In genomic region chr2:118841774-118842173, GRCm38 (mm10) we compare ENCODE assay signal across 12 mouse cellular contexts. TPM values are rescaled to one million over a fixed set of nuclear protein-coding genes. Genes with fewer than 3 reads are reported as not detected.
DNase-seq lines count a peak whose midpoint lies in the region; ATAC-seq and TF ChIP-seq lines count a peak whose summit lies in the region.
"Had no signal": no experiment of that assay in that cellular context is flagged by ENCODE, and none has a peak within 500 bp of the region (broad histone marks: within the 10 kb centered on the region; RNA-seq: fewer than 3 reads in every experiment).

No protein-coding gene starts in this region.

- TF ChIP-seq POLR2A in CH12.LX (IDR thresholded peaks at IDR 0.05; ENCODE audit: low read depth, low read length): no peak

- no peaks in the 10 kb centered on the region for H3K27me3 ChIP-seq in CH12.LX (replicated peaks)
- no peaks in the 10 kb centered on the region for H3K27me3 ChIP-seq in liver, embryonic 14.5 days (ENCODE audit: control insufficient read depth, insufficient read depth, low read length)
- H3K27me3 ChIP-seq: embryonic facial prominence, embryonic 12.5 days; heart, embryonic 15.5 days had no signal

- in situ Hi-C loops in CH12.LX (cut with MboI; ENCODE audit: low pct_ligation_motif_present, low pct_unique_long_range_greater_than_20kb, low sequenced_read_pairs): no loop called here

- dilution Hi-C loops in CH12.LX (cut with MboI; ENCODE audit: extremely low pct_ligation_motif_present, extremely low pct_unique_long_range_greater_than_20kb, low sequenced_read_pairs): no loop called here

- no peak for TF ChIP-seq EP300 in CH12.LX (IDR thresholded peaks at IDR 0.05; ENCODE audit: low read length)
- peak; percentile 86 for TF ChIP-seq EP300 in liver, embryonic 14.5 days (IDR thresholded peaks at IDR 0.05; ENCODE audit: low read depth)

- TF ChIP-seq CTCF in CH12.LX (conservative IDR thresholded peaks at IDR 0.05 in 1 of 2, IDR thresholded peaks at IDR 0.05 in 1 of 2; ENCODE audit: low read depth in 2 of 2, low read length in 2 of 2): no peak
- no peak for TF ChIP-seq CTCF in liver, embryonic 14.5 days (IDR thresholded peaks at IDR 0.05; ENCODE audit: low read depth)

- no peak for TF ChIP-seq RAD21 in CH12.LX (IDR thresholded peaks at IDR 0.05; ENCODE audit: low read depth, low read length)

- H3K4me3 ChIP-seq in CH12.LX (replicated peaks in 1 of 3; ENCODE audit: low read depth in 2 of 3, low read length in 2 of 3, poor library complexity in 1 of 3): no peak overlapping the region
- H3K4me3 ChIP-seq in liver, embryonic 14.5 days (ENCODE audit: insufficient read depth in 1 of 2, low read depth in 2 of 2, low read length in 2 of 2): no peak overlapping the region
- H3K4me3 ChIP-seq: embryonic facial prominence, embryonic 12.5 days; heart, embryonic 15.5 days had no signal

- 53% methylated on average over 4 of the region's 4 CpGs for WGBS in liver, embryonic 14.5 days (ENCODE audit: insufficient replicate concordance)

- no peaks in the 10 kb centered on the region for H3K79me2 ChIP-seq in CH12.LX (replicated peaks; ENCODE audit: control insufficient read depth, extremely low read depth, insufficient read depth, poor library complexity, severe bottlenecking)

- no peak overlapping the region for H3K27ac ChIP-seq in CH12.LX (ENCODE audit: insufficient read depth, low read depth)
- peak overlapping the region; percentile 80 for H3K27ac ChIP-seq in liver, embryonic 14.5 days
- H3K27ac ChIP-seq: embryonic facial prominence, embryonic 12.5 days; heart, embryonic 15.5 days had no signal

- H3K4me2 ChIP-seq in CH12.LX (ENCODE audit: insufficient read depth, low read depth, poor library complexity, severe bottlenecking): no peak overlapping the region
- H3K4me2 ChIP-seq in liver, embryonic 14.5 days (ENCODE audit: low read depth): peak overlapping the region; percentile 47
- H3K4me2 ChIP-seq: embryonic facial prominence, embryonic 12.5 days; heart, embryonic 15.5 days had no signal

- peak; percentile 77 for ATAC-seq in liver, embryonic 14.5 days (ENCODE audit: insufficient read depth)
- ATAC-seq in megakaryocyte progenitor cell, adult 5-6 weeks (replicated peaks; ENCODE audit: poor library complexity): no peak

- DNase-seq in 3T3-L1 (ENCODE audit: low read depth, low spot score) (peak; percentile 99), CH12.LX (ENCODE audit: extremely low read depth) (peak; percentile 50)
- peak; percentile 74 for DNase-seq in adrenal gland, postnatal 14 days
- DNase-seq in liver, embryonic 14.5 days (ENCODE audit: low read depth in 3 of 3, low spot score in 3 of 3): peak; percentile 74 to 81 (median 80)
- no peak for DNase-seq in frontal cortex, postnatal 25 days (ENCODE audit: low spot score in 2 of 2)
- no peak for DNase-seq in left cerebral cortex, postnatal 4 days
- DNase-seq: cerebellum, adult 2 months; lung, postnatal 36 days; retina, postnatal 1 day had no signal

- H3K4me1 ChIP-seq in CH12.LX (ENCODE audit: control insufficient read depth in 1 of 2, insufficient read depth in 2 of 2): peaks cover 12 to 20% of the 10 kb centered on the region in 2 experiments
- H3K4me1 ChIP-seq in liver, embryonic 14.5 days (replicated peaks; ENCODE audit: control insufficient read depth in 2 of 2, insufficient read depth in 2 of 2, low read length in 1 of 2): peaks cover 13 to 21% of the 10 kb centered on the region in 2 experiments
- H3K4me1 ChIP-seq: embryonic facial prominence, embryonic 12.5 days had no signal

- intact Hi-C loops in left cerebral cortex, postnatal 4 days (cut with DNase I): no loop called here

- no peak overlapping the region for H3K9ac ChIP-seq in CH12.LX (ENCODE audit: insufficient read depth, low read depth)
- H3K9ac ChIP-seq in liver, embryonic 14.5 days (replicated peaks): no peak overlapping the region
- H3K9ac ChIP-seq: embryonic facial prominence, embryonic 12.5 days; heart, embryonic 15.5 days had no signal

- H3K36me3 ChIP-seq in CH12.LX (replicated peaks in 1 of 2; ENCODE audit: control insufficient read depth in 1 of 2, insufficient read depth in 1 of 2, low read length in 1 of 2): peaks cover 0 to 2% of the 10 kb centered on the region in 2 experiments
- H3K36me3 ChIP-seq in liver, embryonic 14.5 days (replicated peaks; ENCODE audit: control insufficient read depth, insufficient read depth, low read depth): no peaks in the 10 kb centered on the region
- H3K36me3 ChIP-seq: embryonic facial prominence, embryonic 12.5 days; heart, embryonic 15.5 days had no signal

- peaks cover 4% of the 10 kb centered on the region for H3K9me3 ChIP-seq in CH12.LX (replicated peaks; ENCODE audit: low read length)
- H3K9me3 ChIP-seq in liver, embryonic 14.5 days (ENCODE audit: control insufficient read depth, low read length): no peaks in the 10 kb centered on the region
- H3K9me3 ChIP-seq: embryonic facial prominence, embryonic 12.5 days; heart, embryonic 15.5 days had no signal

TF ChIP-seq in CH12.LX, 34 proteins besides CTCF, POLR2A, EP300 and RAD21:
- TF ChIP-seq RCOR1 (conservative IDR thresholded peaks at IDR 0.05; ENCODE audit: low read depth, low read length) (no peak), ETS1 (conservative IDR thresholded peaks at IDR 0.05; ENCODE audit: low read depth, low read length) (0 out of 2 replicates have a peak, but pooled peaks have one; percentile 12), MAFK (IDR thresholded peaks at IDR 0.05; ENCODE audit: insufficient replicate concordance, low read length) (peak; percentile 92)

RNA-seq across cellular contexts. Expression of gene Ivd, which starts 20.0 kb away (rescaled TPM):
- total RNA-seq in CH12.LX (2012; rRNA removed) (28.4 and 29.3 TPM in 2 replicates), CH12.LX (2014; rRNA removed) (25.5 and 30.0 TPM in 2 replicates)
- polyA plus RNA-seq in CH12.LX (2012; ENCODE audit: insufficient read length, low read depth): 27.6 and 34.5 TPM in 2 replicates
- 173 and 197 TPM in 2 replicates for total RNA-seq in adrenal gland, postnatal 14 days (2021)
- 23.1 and 26.3 TPM in 2 replicates for polyA plus RNA-seq in liver, embryonic 14.5 days (2012; rRNA removed)
- 23.3 and 27.4 TPM in 2 replicates for polyA plus RNA-seq in liver, embryonic 14.5 days (2014; fragmentation: Nextera tagmentation; extraction: Ambion mirVana)
- total RNA-seq in megakaryocyte progenitor cell, adult 5-6 weeks (2015): 25.9 and 29.6 TPM in 2 replicates
- 37.4 and 39.7 TPM in 2 replicates for total RNA-seq in megakaryocyte progenitor cell, adult 5-6 weeks (2017)
- 10 to 100 TPM; 50.7 to 57.6 TPM for total RNA-seq in left cerebral cortex, postnatal 4 days (2021)

RNA-seq across cellular contexts. Expression of gene Knstrn, which starts 28.0 kb away (rescaled TPM):
- 72.9 and 82.1 TPM in 2 replicates for total RNA-seq in CH12.LX (2012; rRNA removed)
- 72.9 and 76.6 TPM in 2 replicates for total RNA-seq in CH12.LX (2014; rRNA removed)
- polyA plus RNA-seq in CH12.LX (2012; ENCODE audit: insufficient read length, low read depth): 97.2 and 108 TPM in 2 replicates
- total RNA-seq in adrenal gland, postnatal 14 days (2021): 17.8 and 17.9 TPM in 2 replicates
- polyA plus RNA-seq in liver, embryonic 14.5 days (2012; rRNA removed): 22.9 and 50.8 TPM in 2 replicates
- 84.7 and 88.1 TPM in 2 replicates for polyA plus RNA-seq in liver, embryonic 14.5 days (2014; fragmentation: Nextera tagmentation; extraction: Ambion mirVana)
- total RNA-seq in megakaryocyte progenitor cell, adult 5-6 weeks (2015): 50.8 and 55.8 TPM in 2 replicates
- 215 and 245 TPM in 2 replicates for total RNA-seq in megakaryocyte progenitor cell, adult 5-6 weeks (2017)
- 1 to 10 TPM; 7.6 to 8.3 TPM for total RNA-seq in left cerebral cortex, postnatal 4 days (2021)

RNA-seq across cellular contexts. Expression of gene Bahd1, which starts 58.4 kb away (rescaled TPM):
- total RNA-seq in CH12.LX (2012; rRNA removed) (28.7 and 32.1 TPM in 2 replicates), CH12.LX (2014; rRNA removed) (14.1 and 15.3 TPM in 2 replicates)
- 37.5 and 37.8 TPM in 2 replicates for polyA plus RNA-seq in CH12.LX (2012; ENCODE audit: insufficient read length, low read depth)
- total RNA-seq in adrenal gland, postnatal 14 days (2021): 32.3 and 33.7 TPM in 2 replicates
- 4.9 and 5.2 TPM in 2 replicates for polyA plus RNA-seq in liver, embryonic 14.5 days (2012; rRNA removed)
- polyA plus RNA-seq in liver, embryonic 14.5 days (2014; fragmentation: Nextera tagmentation; extraction: Ambion mirVana): 0.83 and 1.0 TPM in 2 replicates
- total RNA-seq in megakaryocyte progenitor cell, adult 5-6 weeks (2015): 6.0 and 6.5 TPM in 2 replicates
- 4.9 and 7.1 TPM in 2 replicates for total RNA-seq in megakaryocyte progenitor cell, adult 5-6 weeks (2017)
- 10 to 100 TPM; 32.3 to 35.6 TPM for total RNA-seq in left cerebral cortex, postnatal 4 days (2021)

Comparison
In these comparisons a context has a peak if more than half of its experiments do, and no peak if none do; other contexts are left out.
1. DNase-seq: peak in 3T3-L1 (single experiment), CH12.LX (single experiment), adrenal gland, postnatal 14 days (single experiment) and liver, embryonic 14.5 days (3 of 3); none in frontal cortex, postnatal 25 days (0 of 2) and left cerebral cortex, postnatal 4 days (single experiment).